Mouse (Mus musculus): ENCODE data around the gene Itgax.

Gene Itgax

DNA sequence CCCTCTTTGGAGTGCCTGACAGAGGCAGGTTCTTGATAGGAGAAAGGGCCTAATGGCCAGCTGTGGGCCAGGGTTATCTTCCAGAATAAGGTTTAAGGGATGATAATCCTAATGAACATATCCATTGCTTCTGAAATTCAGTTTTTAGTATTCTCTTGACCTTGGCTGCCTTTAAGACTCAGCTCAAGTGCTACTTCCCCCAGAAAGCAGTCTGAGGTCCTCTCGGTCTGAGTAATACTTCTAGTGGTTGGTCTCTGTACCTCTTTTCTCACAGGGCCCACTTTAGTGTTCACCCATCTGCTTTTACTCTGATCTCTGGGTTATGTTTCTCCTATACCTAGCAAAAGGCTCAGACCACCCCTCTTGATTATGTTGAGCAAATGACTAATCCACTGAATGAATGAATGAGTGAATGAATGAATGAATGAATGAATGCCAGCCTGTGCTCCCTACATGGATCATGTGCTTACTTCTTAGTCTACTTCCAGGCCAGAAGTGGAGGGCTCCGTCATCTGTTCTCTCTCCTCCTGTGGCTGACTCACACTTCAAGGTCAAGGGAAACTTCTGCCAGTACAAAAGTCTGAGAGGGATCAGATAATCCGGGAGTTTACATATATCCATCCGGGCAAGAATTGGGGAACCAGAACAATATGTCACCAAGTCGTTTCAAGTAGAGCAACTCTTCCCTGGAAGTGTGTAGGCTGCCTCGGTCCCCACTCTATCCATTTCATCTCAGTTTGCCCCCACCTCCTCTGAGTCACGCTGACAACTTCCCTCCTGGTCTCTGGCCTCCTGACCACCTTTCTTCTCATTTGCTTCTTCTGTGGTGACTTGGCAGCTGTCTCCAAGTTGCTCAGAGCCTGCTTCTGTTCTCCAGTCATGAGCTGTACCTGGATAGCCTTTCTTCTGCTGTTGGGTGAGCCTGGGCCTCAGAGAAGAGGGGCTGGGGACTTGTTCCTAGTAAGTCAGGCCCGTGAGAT, at the start of gene Itgax:
Gene Itgax (plus strand): TSS at position 807 of the 980 bp plus-strand sequence.
- no peak for DNase-seq (ENCODE audit: low read depth, low spot score)

DNA sequence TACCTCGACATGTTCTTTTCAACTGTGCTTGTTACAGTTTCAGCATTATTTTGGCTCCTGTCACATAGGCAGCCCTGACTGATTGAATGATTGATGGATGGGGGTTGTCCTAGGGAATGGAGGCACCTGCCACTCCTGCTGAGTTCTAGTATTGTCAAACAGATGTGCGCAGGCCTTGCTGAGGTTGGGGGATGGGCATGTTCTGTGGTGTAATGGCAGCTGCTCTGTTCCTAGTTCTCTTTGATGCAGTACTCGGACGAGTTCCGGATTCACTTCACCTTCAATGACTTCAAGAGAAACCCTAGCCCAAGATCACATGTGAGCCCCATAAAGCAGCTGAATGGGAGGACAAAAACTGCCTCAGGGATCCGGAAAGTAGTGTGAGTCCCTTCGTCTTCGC, 49.3 kb upstream of the Itgax start:
- no peak for DNase-seq (ENCODE audit: low read depth, low spot score)

DNA sequence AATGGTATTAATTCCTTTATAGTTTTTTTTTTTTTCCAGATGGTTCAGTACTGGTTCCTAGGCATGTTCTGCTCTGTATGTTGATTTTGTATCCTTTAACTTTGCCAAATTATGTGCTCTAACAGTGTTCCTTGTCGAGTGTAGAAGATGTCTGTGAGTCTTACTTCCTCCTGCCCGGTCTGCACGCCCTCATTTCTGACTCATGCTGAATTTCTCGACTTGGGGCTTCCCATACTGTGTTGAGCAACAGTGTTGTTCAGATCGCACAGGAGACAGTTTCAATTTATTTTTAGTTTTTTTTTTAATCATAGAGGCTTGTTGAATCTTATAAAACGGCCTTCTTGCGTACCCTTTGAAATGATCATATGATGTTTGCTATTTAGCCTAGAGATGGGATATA, 40.2 kb upstream of the Itgax start:
- DNase-seq (ENCODE audit: low read depth, low spot score): no peak

DNA sequence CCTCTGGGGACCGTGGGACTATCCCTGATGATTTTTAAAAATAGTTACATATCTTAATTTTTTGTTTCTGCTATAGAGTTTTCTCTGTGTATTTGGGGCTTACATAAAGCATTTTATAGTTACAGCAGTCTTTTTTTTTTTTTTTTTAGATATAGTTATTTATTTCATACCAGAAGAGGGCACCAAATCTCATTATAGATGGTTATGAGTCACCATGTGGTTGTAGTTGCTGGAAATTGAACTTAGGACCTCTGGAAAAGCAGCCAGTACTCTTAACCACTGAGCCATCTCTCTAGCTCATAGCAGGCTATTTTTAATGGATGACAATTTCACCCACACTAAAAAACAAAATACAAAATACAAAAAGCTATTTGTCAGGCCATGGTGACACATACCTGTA, 31.2 kb upstream of the Itgax start:
- no peak for DNase-seq (ENCODE audit: low read depth, low spot score)

DNA sequence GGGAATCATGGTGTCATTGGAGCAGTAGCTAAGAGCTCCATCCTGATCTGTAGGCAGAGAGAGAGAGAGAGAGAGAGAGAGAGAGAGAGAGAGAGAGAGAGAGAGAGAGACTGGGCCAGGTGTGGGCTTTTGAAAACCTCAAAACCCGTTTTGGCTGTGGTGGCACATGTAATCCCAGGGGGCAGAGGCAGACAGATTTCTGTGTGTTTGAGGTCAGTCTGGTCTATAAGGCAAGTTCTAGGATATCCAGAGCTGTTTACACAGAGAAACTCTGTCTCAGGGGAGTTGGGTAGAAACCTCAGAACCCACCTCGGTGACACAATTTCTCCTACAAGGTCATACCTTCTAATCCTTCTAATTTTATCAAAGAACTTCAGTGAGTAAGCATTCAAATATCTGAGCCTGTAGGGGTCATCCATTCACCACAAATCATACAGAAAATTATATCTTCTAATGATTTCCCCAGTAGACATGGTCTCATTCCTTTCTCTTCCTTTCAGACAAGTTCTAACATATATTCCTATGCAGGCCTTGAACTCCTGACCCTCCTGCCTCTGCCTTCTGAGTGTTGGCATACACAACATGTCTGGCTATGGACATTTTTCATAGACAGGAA, 28.5 kb upstream of the Itgax start:
- no peak for DNase-seq (ENCODE audit: low read depth, low spot score)

DNA sequence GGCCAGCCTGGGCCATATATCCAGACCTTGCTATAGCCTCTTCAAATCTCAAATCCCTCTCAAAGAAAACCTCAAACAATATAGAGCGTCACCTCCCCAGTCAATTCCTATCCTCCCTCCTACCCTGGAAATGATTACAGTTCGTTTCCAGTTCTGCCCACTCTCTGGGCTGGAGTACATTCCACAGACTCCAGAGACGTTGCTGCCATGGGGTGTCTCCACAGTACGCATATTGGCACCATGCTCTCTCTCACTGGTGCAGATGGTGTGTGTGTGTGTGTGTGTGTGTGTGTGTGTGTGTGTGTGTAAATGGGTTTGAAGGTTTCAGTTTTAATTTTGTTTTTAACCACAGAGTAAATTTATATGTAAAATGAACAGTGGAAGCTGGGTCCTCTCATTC, 24.1 kb upstream of the Itgax start:
- no peak for DNase-seq (ENCODE audit: low read depth, low spot score)

DNA sequence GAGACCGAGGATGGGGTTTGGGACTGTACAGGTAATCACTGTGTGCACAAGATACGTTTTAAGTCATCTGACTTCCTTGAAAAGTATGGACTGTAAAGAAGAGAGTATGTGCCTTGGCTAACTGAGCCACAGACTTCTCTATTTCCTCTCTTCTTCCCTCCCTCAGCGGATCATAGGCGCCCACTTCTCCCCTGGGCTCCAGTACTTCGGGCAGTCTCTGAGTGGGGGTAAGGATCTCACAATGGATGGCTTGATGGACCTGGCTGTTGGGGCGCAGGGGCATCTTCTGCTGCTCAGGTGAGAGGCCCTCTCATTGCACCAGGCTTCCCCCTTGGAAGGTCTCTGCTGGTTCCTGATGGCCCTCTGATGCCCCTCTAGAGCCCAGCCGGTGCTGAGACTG, 21.9 kb upstream of the Itgax start:
- DNase-seq (ENCODE audit: low read depth, low spot score): no peak

DNA sequence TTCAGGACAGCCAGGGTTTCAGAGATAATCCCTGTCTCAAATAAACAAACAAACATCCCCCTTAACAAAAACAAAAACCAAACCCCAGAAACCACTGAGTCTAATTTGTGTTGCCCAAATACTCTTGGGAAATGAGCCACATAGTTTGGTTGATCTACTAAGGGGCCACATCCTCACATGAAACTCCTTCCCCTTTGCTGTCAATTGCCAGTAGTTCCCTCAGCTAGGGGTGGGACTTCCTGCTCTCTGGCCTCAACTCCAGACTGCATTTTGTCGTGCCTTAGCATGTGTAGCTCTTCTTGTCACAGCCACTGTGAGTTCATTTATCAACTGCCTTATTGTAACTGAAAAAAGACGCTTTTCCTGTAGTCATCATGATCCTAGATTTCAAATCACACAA, 19.0 kb upstream of the Itgax start:
- DNase-seq (ENCODE audit: low read depth, low spot score): no peak

DNA sequence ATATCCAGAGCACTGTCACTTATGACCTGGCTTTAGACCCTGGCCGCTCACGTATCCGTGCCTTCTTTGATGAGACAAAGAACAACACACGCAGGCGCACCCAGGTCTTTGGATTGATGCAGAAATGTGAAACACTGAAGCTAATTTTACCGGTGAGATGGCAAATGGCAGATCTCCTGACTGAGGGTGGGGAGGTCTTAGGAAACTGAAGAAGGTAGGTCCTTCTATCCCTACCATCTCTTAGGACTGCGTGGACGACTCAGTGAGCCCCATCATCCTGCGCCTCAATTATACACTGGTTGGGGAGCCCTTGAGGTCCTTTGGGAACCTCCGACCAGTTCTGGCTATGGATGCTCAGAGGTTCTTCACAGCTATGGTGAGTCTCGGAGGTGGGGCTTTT, 17.2 kb upstream of the Itgax start:
- DNase-seq (ENCODE audit: low read depth, low spot score): no peak

DNA sequence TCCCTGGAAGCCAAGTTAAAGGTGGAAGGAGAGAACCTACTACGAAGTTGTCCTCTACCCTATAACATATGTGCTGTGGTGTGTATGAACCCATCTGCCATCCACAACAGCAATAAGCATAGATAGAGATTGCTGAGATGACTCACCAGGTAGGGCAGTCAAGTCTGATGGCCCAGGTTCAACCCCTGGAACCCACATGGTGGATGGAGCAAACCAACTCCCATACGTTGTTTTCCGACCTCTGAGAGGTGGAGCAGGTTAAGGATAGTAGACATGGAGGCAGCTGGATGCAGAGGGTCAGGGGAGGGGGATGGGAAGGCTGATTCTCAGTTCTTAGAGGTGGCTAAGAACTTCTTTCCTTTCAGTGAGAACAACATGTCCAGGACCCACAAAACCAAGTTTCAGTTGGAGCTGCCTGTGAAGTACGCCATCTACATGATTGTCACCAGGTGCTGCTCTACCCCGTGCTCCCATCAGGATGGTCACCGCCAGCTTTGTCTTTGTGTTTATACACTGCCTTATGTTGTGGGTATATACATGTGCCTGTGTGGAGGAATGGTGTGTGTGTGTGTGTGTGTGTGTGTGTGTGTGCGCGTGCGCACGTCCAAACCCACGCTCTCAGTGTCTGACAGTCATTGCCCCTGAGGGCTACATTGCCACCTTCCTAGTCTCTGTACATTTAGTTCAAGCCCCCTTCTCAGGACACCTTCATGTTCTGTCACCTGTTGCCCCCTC, 14.8 kb upstream of the Itgax start:
- DNase-seq (ENCODE audit: low read depth, low spot score): no peak

DNA sequence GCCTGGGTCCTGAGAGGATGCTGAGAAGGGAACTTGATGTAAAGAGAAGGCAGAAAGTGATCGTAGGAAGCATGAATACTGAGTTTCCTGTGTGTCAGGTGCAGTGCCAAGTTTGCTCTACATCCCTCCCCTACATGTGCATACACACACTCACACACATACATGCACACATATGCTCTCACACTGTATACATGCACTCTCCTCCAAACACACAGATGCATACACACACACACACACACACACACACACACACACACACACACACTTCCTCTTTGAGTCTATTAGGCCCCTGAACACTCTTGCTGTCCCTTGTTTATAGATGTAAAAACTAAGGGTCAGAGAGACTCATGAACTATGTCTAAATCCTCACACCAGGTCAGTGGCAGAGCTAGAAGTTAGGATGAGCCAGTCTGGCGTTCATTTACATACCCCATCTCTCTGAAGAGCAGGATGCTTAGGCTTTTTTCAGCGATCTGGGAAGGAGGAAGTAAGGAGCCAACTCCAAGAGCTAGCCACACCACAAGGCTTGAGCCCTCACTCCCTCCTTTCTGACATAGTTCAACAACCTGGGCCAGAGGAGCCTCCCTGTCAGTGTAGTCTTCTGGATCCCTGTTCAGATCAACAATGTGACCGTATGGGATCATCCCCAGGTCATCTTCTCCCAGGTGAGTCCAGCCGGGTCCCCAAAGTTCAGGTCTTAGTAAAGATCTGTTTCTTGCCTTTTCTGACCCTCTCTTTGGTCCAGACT, 14.0 kb upstream of the Itgax start:
- no peak for DNase-seq (ENCODE audit: low read depth, low spot score)

DNA sequence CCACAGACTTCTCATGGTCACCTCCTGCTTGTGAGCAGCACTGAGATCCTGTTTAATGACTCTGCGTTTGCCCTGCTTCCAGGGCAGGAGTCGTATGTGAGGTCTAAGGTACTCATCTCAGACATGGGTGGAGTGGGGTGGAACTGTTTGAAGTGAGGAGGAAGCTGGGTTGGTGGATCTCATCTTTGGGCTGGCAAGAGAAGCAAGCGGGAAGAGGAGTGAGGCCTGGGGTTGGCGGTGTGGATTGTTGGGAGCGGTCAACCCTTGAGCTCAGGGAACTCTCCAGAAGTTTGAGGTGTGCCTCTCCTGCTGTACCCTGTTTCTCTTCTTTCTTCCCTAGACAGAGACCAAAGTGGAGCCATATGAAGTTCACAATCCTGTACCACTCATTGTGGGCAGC, 13.0 kb upstream of the Itgax start:
- DNase-seq (ENCODE audit: low read depth, low spot score): no peak

DNA sequence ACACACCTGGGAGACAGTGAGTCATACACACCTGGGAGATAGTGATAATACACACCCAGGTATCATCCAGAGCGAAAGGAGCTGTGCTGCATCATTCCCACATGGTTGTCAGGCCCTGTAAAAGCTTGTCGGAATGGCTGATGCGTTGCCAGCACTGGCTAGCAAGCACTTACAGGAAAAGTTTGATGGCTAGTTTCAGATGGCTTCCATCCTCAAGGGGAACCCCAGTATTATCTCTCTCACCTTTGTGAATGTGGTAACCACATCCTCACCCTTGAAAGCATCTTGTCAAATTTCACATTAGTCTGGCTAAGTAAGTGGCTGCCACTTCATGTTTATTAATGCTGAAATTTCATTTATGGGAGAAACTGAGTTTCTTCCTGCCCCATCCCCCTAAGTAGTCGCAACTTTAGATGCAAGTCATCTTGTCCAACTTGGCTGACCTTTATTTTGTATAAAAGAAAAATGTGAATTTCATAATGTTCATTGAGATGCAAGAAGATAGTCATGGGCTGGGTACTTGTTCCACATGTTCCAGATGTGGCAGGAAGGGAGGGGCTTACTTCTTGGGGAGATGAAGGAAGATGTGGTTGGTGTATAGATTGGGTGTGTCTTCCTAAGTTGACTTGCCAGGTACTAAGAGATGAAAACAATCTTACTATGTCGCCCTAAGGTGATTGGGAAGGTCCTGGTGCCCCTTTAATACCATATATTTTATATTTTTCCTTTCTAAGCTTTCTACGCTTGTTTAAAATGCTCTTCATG, 9.4 kb upstream of the Itgax start:
- DNase-seq (ENCODE audit: low read depth, low spot score): no peak

DNA sequence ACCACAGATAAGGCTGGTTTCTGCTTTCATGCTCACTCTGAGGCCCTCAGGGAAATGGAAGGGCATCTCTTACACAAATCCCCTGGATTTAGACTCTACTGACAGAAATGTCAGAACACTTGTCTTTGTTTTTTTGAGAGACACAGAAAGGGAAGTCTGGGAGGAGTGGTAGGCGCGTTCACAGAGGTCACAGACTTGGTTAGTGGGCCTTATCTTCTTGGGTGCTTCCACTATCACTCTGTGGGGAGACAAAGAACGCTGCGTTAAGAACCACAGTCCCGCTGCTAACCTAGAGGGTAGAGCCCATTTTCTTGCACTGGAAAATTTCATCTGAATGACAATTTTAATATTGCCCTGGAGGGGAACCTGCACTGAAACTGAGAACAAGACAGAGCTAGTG, 2.8 kb downstream of the Itgax start:
- no peak for DNase-seq (ENCODE audit: low read depth, low spot score)

DNA sequence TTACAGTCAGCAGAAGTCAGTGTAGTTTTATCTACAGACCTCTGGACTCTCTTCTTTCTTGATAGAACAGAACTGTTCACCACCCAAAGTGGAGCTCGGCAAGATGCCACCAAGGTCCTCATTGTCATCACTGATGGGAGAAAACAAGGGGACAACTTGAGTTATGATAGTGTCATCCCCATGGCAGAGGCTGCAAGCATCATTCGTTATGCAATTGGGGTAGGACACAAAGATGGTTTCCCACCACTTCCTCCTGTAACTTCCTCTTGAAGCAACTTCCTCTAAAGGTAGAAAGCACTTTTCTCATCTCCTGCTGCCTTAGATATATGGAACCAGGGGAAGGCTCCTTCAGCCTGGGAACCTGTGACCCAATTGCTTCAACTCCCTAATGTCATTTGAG, 4.2 kb downstream of the Itgax start:
- no peak for DNase-seq (ENCODE audit: low read depth, low spot score)

DNA sequence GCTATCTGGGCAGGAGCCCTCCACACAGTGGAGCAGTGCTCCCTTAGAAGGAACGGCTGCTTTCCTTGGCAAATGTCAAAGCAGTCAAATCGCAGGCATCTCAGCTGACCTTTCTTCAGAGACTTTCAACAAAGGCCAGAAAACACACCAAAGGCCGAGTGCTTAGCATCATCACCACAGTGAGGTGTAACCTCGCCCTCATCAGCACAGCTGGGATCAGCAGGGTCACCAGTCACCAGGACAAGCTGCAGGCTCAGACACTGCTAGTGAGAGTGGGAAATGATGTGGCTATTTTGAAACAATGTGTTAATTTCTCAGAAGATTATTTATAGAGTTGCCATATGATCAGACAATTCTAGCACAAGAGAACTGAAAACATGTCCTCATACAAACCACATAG, 7.6 kb downstream of the Itgax start:
- no peak for DNase-seq (ENCODE audit: low read depth, low spot score)

DNA sequence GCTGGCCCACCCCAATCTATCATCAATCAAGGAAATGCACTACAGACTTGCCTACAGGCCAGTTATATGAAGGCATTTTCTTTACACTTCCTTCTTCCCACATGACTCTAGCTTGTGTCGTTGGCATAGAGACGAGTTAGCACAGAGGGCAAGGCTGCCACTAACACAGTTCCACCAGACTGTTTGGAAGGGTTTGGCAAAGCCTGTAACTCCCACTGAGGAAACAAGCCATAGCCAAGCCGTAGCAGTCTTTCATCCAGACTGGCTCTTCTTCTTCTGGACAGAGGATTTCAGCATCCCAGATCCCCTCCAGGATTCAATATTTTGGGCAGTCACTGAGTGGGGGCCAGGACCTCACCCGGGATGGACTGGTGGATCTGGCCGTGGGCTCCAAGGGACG, 10.3 kb downstream of the Itgax start:
- no peak for DNase-seq (ENCODE audit: low read depth, low spot score)

DNA sequence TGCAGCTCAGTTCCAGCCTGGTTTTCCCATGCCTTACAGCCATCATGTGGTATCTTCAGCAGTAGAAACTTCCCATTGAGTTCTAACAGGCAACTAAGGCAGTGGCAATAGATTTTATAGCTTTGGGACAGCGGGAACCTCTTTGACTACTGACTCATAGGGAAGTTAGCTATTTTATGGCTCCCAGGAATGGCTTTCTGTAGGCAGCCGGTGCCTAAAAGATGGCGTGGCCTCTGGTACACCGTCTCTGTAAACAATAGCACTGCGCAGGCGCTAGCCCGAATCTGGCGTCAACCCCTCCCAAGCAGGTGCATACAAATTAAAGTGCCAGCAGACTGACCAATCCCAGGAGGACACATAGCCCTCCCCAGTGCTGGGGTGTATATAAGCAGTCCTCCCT, 21.6 kb downstream of the Itgax start:
- DNase-seq (ENCODE audit: low read depth, low spot score): no peak

DNA sequence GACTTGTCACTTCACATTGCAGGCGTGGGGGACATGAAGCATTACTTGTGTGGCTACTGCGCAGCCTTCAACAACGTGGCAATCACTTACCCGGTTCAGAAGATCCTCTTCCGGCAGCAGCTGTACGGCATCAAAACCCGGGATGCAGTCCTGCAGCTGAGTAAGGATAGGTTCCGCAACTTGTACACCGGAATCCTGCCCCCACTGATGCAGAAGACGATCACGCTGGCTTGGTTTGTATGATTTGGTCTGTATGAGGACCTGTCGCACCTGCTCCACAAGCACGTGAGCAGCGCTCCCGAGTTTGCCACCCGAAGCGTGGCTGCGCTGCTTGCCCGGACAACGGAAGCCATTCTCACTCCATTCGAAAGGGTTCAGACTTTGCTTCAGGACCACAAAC, 24.7 kb downstream of the Itgax start, which contains the start of gene Itgad:
Gene Itgad (plus strand): TSS at position 301 of the 400 bp plus-strand sequence.
- no peak for DNase-seq (ENCODE audit: low read depth, low spot score)

DNA sequence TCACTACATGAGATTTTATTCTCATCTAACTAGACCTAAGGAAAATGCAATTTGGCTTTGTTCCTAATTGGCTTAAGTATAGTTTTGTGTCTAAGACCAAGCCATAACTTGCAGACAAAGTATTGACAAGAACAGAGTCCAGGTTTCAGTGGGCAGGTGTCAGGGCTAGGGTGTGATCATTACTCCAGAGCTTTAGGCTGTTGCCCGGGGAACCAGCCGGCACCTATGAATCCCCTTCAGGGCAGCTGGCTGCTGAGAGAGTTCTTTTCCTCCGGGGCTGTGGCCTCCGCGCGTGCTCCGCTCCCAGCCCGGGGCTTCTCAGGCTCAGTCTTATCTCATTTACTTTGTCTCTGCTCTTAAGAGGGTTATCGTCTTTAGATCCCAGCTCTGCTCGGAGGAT, 25.6 kb downstream of the Itgax start:
- no peak for DNase-seq (ENCODE audit: low read depth, low spot score)
